13 mouse cellular contexts compared by ENCODE assay signal in genomic region chr11:102599912-102600311, GRCm38 (mm10). TPM values are rescaled to one million over a fixed set of nuclear protein-coding genes. Genes with fewer than 3 reads are reported as not detected.
A peak's percentile ranks its signal among the peaks of the same experiment; 100 is the strongest.
DNase-seq lines count a peak whose midpoint lies in the region; ATAC-seq and TF ChIP-seq lines count a peak whose summit lies in the region.
"Had no signal": no experiment of that assay in that cellular context is flagged by ENCODE, and none has a peak within 500 bp of the region (broad histone marks: within the 10 kb centered on the region; RNA-seq: fewer than 3 reads in every experiment).

No protein-coding gene starts in this region.

- no peak overlapping the region for H3K27ac ChIP-seq in heart, postnatal 0 days (ENCODE audit: low read depth)
- no peak overlapping the region for H3K27ac ChIP-seq in lung, embryonic 14.5 days (ENCODE audit: low read depth)

- no peaks in the 10 kb centered on the region for H3K9me3 ChIP-seq in heart, postnatal 0 days (replicated peaks; ENCODE audit: control insufficient read depth, low read length)
- no peaks in the 10 kb centered on the region for H3K9me3 ChIP-seq in lung, embryonic 14.5 days (ENCODE audit: low read depth, low read length)

- TF ChIP-seq CTCF in heart, postnatal 0 days (IDR thresholded peaks at IDR 0.05; ENCODE audit: low read depth): peak; percentile 28; the same call in 1 of the 2 replicates
- peak; percentile 44 for TF ChIP-seq CTCF in lung, embryonic 14.5 days (IDR thresholded peaks at IDR 0.05; ENCODE audit: low read depth)

- H3K4me3 ChIP-seq in heart, postnatal 0 days (ENCODE audit: low read depth, low read length): no peak overlapping the region
- no peak overlapping the region for H3K4me3 ChIP-seq in lung, embryonic 14.5 days (ENCODE audit: low read depth, low read length)

- H3K9ac ChIP-seq in heart, postnatal 0 days (replicated peaks; ENCODE audit: low read depth, low read length): no peak overlapping the region
- H3K9ac ChIP-seq in lung, embryonic 14.5 days: no peak overlapping the region

- no peak for DNase-seq in heart, postnatal 0 days (ENCODE audit: low spot score)
- DNase-seq in heart, postnatal 25 days (ENCODE audit: low spot score): no peak
- DNase-seq in lung, embryonic 14.5 days: peak; percentile 48
- no peak for DNase-seq in lung, postnatal 14 days
- DNase-seq in ES-CJ7 (ENCODE audit: low read depth, low spot score): peak; percentile 79
- DNase-seq in right cerebral cortex, postnatal 10 days (ENCODE audit: low spot score in 2 of 2): no peak
- DNase-seq: cerebellum, postnatal 25 days; heart, postnatal 10 days; kidney, postnatal 36 days; thymus, postnatal 36 days had no signal

- 84% methylated on average over 3 of the region's 3 CpGs for WGBS in heart, postnatal 0 days
- WGBS in lung, embryonic 14.5 days: 92% methylated on average over 3 of the region's 3 CpGs

- H3K4me2 ChIP-seq in heart, postnatal 0 days (ENCODE audit: low read depth, low read length): no peak overlapping the region
- no peak overlapping the region for H3K4me2 ChIP-seq in lung, embryonic 14.5 days

- no peak for TF ChIP-seq EP300 in heart, postnatal 0 days (IDR thresholded peaks at IDR 0.05; ENCODE audit: low read depth)

- ATAC-seq in heart, postnatal 0 days (ENCODE audit: insufficient read depth, low read depth): no peak
- ATAC-seq in lung, embryonic 14.5 days (ENCODE audit: insufficient read depth): no peak
- ATAC-seq in megakaryocyte progenitor cell, adult 5-6 weeks (replicated peaks; ENCODE audit: poor library complexity): peak; percentile 58
- ATAC-seq in CD4-positive, CD25-positive, alpha-beta regulatory T cell, adult 4 months: no peak
- ATAC-seq: inflammation-experienced regulatory T-cells, adult 6 months had no signal

- no peaks in the 10 kb centered on the region; the same call in 1 of the 2 replicates for H3K27me3 ChIP-seq in heart, postnatal 0 days (ENCODE audit: control insufficient read depth, insufficient read depth, low read length)
- H3K27me3 ChIP-seq in lung, embryonic 14.5 days (ENCODE audit: insufficient read depth, low read length): no peaks in the 10 kb centered on the region; the same call in 1 of the 2 replicates

- H3K36me3 ChIP-seq in heart, postnatal 0 days (replicated peaks; ENCODE audit: control insufficient read depth, insufficient read depth, low read length): no peaks in the 10 kb centered on the region
- no peaks in the 10 kb centered on the region for H3K36me3 ChIP-seq in lung, embryonic 14.5 days (ENCODE audit: insufficient read depth)

- intact Hi-C loops in heart, postnatal 25 days (cut with DNase I): no loop called here

- no peaks in the 10 kb centered on the region for H3K4me1 ChIP-seq in heart, postnatal 0 days (ENCODE audit: control insufficient read depth, insufficient read depth)
- H3K4me1 ChIP-seq in lung, embryonic 14.5 days (ENCODE audit: insufficient read depth): no peaks in the 10 kb centered on the region

RNA-seq across cellular contexts. Expression of gene Fzd2, which starts 4.3 kb away (rescaled TPM):
- 38.1 and 47.1 TPM in 2 replicates for total RNA-seq in heart, postnatal 0 days (2014; rRNA removed; ENCODE audit: low replicate concordance)
- polyA plus RNA-seq in heart, postnatal 0 days (2015; fragmentation: Nextera tagmentation; extraction: Ambion mirVana): 6.5 and 7.0 TPM in 2 replicates
- total RNA-seq in heart, postnatal 25 days (2021): 1 to 10 TPM; 4.7 to 5.0 TPM
- polyA plus RNA-seq in lung, embryonic 14.5 days (2014; fragmentation: Nextera tagmentation; extraction: Ambion mirVana): 40.0 and 42.9 TPM in 2 replicates
- total RNA-seq in megakaryocyte progenitor cell, adult 5-6 weeks (2015): not detected in 2 replicates
- not detected in 2 replicates for total RNA-seq in megakaryocyte progenitor cell, adult 5-6 weeks (2017)
- not detected for polyA plus RNA-seq in CD4-positive, CD25-positive, alpha-beta regulatory T cell, adult 4 months (2017; shearing (Covaris generic))
- polyA plus RNA-seq: inflammation-experienced regulatory T-cells, adult 6 months had no signal

RNA-seq across cellular contexts. Expression of gene Gm11627, which starts 20.7 kb away (rescaled TPM):
- total RNA-seq in heart, postnatal 0 days (2014; rRNA removed; ENCODE audit: low replicate concordance): 7.9 TPM in 1 of 2 replicates, not detected in the other
- 9.2 and 12.0 TPM in 2 replicates for polyA plus RNA-seq in heart, postnatal 0 days (2015; fragmentation: Nextera tagmentation; extraction: Ambion mirVana)
- 1 to 10 TPM; 2.2 TPM for total RNA-seq in heart, postnatal 25 days (2021)
- polyA plus RNA-seq in lung, embryonic 14.5 days (2014; fragmentation: Nextera tagmentation; extraction: Ambion mirVana): 14.3 and 15.3 TPM in 2 replicates
- not detected in 2 replicates for total RNA-seq in megakaryocyte progenitor cell, adult 5-6 weeks (2015)
- not detected in 2 replicates for total RNA-seq in megakaryocyte progenitor cell, adult 5-6 weeks (2017)
- not detected for polyA plus RNA-seq in CD4-positive, CD25-positive, alpha-beta regulatory T cell, adult 4 months (2017; shearing (Covaris generic))
- polyA plus RNA-seq: inflammation-experienced regulatory T-cells, adult 6 months had no signal

RNA-seq across cellular contexts. Expression of gene Gpatch8, which starts 43.7 kb away (rescaled TPM):
- 13.5 and 40.8 TPM in 2 replicates for total RNA-seq in heart, postnatal 0 days (2014; rRNA removed; ENCODE audit: low replicate concordance)
- 23.2 and 25.8 TPM in 2 replicates for polyA plus RNA-seq in heart, postnatal 0 days (2015; fragmentation: Nextera tagmentation; extraction: Ambion mirVana)
- 10 to 100 TPM; 19.3 to 23.2 TPM for total RNA-seq in heart, postnatal 25 days (2021)
- 47.0 and 49.4 TPM in 2 replicates for polyA plus RNA-seq in lung, embryonic 14.5 days (2014; fragmentation: Nextera tagmentation; extraction: Ambion mirVana)
- total RNA-seq in megakaryocyte progenitor cell, adult 5-6 weeks (2015): 18.1 and 24.4 TPM in 2 replicates
- 17.4 and 23.5 TPM in 2 replicates for total RNA-seq in megakaryocyte progenitor cell, adult 5-6 weeks (2017)
- polyA plus RNA-seq in CD4-positive, CD25-positive, alpha-beta regulatory T cell, adult 4 months (2017; shearing (Covaris generic)): 10 to 100 TPM; 64.2 to 75.8 TPM

Comparison
In these comparisons a context has a peak if more than half of its experiments do, and no peak if none do; other contexts are left out.
1. DNase-seq: peak in lung, embryonic 14.5 days (single experiment) and ES-CJ7 (single experiment); none in heart, postnatal 0 days (single experiment), heart, postnatal 25 days (single experiment), lung, postnatal 14 days (single experiment) and right cerebral cortex, postnatal 10 days (0 of 2).
2. RNA of gene Fzd2, which starts 4.3 kb away (total RNA-seq): 38.1 to 47.1 TPM in heart, postnatal 0 days and 4.7 to 5.0 TPM in heart, postnatal 25 days; not detected in megakaryocyte progenitor cell, adult 5-6 weeks; every median in the first group is over 4 times any median in the second.